Mouse (Mus musculus) liver, embryonic 14 days (tissue): ENCODE results near the gene Trim37. TPM values are rescaled to one million over a fixed set of nuclear protein-coding genes. Genes with fewer than 3 reads are reported as not detected.

Experiments used
- polyA plus RNA-seq: library from polyadenylated mRNA; depleted of rRNA; stranded (reverse); fragments of >200 nt; gene quantifications from 2 replicates; pipeline ENCODE4 v1.2.3, GENCODE M21; 2012; rRNA removed

Trim37 gene
- polyA plus RNA-seq = 8.6 and 9.2 TPM in 2 replicates

GRCm38 (mm10) chr11:87126824-87127816 is at the start of gene Trim37:
Gene Trim37, plus strand, starts transcription at chr11:87127077.

GRCm38 (mm10) chr11:87086290-87086984 is 40.4 kb upstream of the Trim37 start, which contains the start of gene Smg8:
Gene Smg8, minus strand, starts transcription at chr11:87086774.

GRCm38 (mm10) chr11:87108409-87108754 is 18.5 kb upstream of the Trim37 start, which contains the start of gene Prr11:
Gene Prr11, minus strand, starts transcription at chr11:87108708.

GRCm38 (mm10) chr11:87108755-87109518 is 17.9 kb upstream of the Trim37 start, which contains the start of gene Ska2:
Gene Ska2, plus strand, starts transcription at chr11:87109234.

Other genes starting within 250 kb of the Trim37 start
- 0.77 and 0.83 TPM in 2 replicates for gene Ypel2, start 133.4 kb upstream of the Trim37 start, polyA plus RNA-seq
- gene Gdpd1, start 53.0 kb upstream of the Trim37 start, polyA plus RNA-seq = 1.6 and 1.8 TPM in 2 replicates
- 5.9 and 7.2 TPM in 2 replicates for gene Smg8, start 40.3 kb upstream of the Trim37 start, polyA plus RNA-seq
- 11.3 and 11.8 TPM in 2 replicates for gene Prr11, start 18.4 kb upstream of the Trim37 start, polyA plus RNA-seq
- 19.9 and 22.1 TPM in 2 replicates for gene Ska2, start 17.8 kb upstream of the Trim37 start, polyA plus RNA-seq
- gene Ppm1e, start 231.9 kb downstream of the Trim37 start, polyA plus RNA-seq = 2.1 and 2.2 TPM in 2 replicates